Mouse (Mus musculus) limb, embryonic 13.5 days (tissue): Measurements from ENCODE around the gene Ring1. TPM values are rescaled to one million over a fixed set of nuclear protein-coding genes. Genes with fewer than 3 reads are reported as not detected.

Experiments used
- ATAC-seq: fragments of 200-750 bp; cut with Nextera tagmentation; 2 replicates; pipeline ENCODE4 v1.8.0; 2017; ENCODE audit warnings: low read depth, moderate number of reproducible peaks, moderate TSS enrichment; ENCODE audit not compliant: low FRiP score
- H3K27ac ChIP-seq: fragments of 300-500 bp; sonication (generic); 2 replicates; pipeline ENCODE4 v1.5.1; 2015; ENCODE audit warnings: inconsistent platforms, mild to moderate bottlenecking, moderate library complexity
- H3K27me3 ChIP-seq: fragments of 300-500 bp; sonication (generic); 2 replicates; pipeline ENCODE4 v1.6.1; 2015; ENCODE audit warnings: mild to moderate bottlenecking, inconsistent platforms
- H3K36me3 ChIP-seq: fragments of 300-500 bp; sonication (generic); 2 replicates; pipeline ENCODE4 v1.6.1; 2015; ENCODE audit warnings: inconsistent platforms, mild to moderate bottlenecking, moderate library complexity
- H3K4me1 ChIP-seq: fragments of 300-500 bp; sonication (generic); 2 replicates; pipeline ENCODE4 v1.6.1; 2015; ENCODE audit warnings: inconsistent platforms
- H3K4me2 ChIP-seq: fragments of 300-500 bp; sonication (generic); replicated peaks from 2 replicates; pipeline ENCODE4 v1.6.1; 2015; ENCODE audit warnings: inconsistent platforms, mild to moderate bottlenecking, moderate library complexity
- H3K4me3 ChIP-seq: fragments of 300-500 bp; sonication (generic); 2 replicates; pipeline ENCODE4 v1.5.1; 2015; ENCODE audit warnings: moderate library complexity, mild to moderate bottlenecking, inconsistent platforms
- H3K9ac ChIP-seq: fragments of 300-500 bp; sonication (generic); 2 replicates; pipeline ENCODE4 v1.6.1; 2015; ENCODE audit warnings: mild to moderate bottlenecking, inconsistent platforms
- H3K9me3 ChIP-seq: fragments of 300-500 bp; sonication (generic); 2 replicates; pipeline ENCODE4 v1.6.1; 2016; ENCODE audit warnings: inconsistent platforms
- WGBS: fragments of 180-500 bp; shearing (Covaris S2); methylation state at CpG from one replicate; pipeline ENCODE4 v1.1.7; 2015; 5-methylcytosine and 5-hydroxymethylcytosine counted together
- polyA plus RNA-seq: library from polyadenylated mRNA; unstranded; fragments of >200 nt; fragmentation: Nextera tagmentation; extraction: Ambion mirVana; gene quantifications from 2 replicates; pipeline ENCODE4 v1.2.1, GENCODE M21; 2015

Gene Ring1
- polyA plus RNA-seq, 1 experiment from 2014 or later = 19.1 TPM

- H3K27me3 ChIP-seq = peaks cover 28% of the 10 kb centered on the region
- no peak overlapping the region for H3K27ac ChIP-seq
- WGBS = 93% methylated on average over 9 of the region's 9 CpGs
- no peaks in the 10 kb centered on the region for H3K9me3 ChIP-seq
- no peak overlapping the region for H3K9ac ChIP-seq
- H3K4me1 ChIP-seq = peaks cover 46% of the 10 kb centered on the region
- no peak for ATAC-seq
- peaks cover 51% of the 10 kb centered on the region for H3K36me3 ChIP-seq
- no peak overlapping the region for H3K4me2 ChIP-seq
- no peak overlapping the region for H3K4me3 ChIP-seq
These were observed 11.0 kb upstream of the Ring1 start for GRCm38 (mm10) chr17:34035517-34035916.

GRCm38 (mm10) chr17:34034064-34034463 is 9.6 kb upstream of the Ring1 start:
- Histone ChIP-seq H3K36me3 (peaks cover 65% of the 10 kb centered on the region), H3K27ac (no peak overlapping the region), H3K4me1 (peaks cover 49% of the 10 kb centered on the region), H3K4me2 (no peak overlapping the region), H3K27me3 (peaks cover 18% of the 10 kb centered on the region), H3K4me3 (no peak overlapping the region), H3K9me3 (no peaks in the 10 kb centered on the region), H3K9ac (no peak overlapping the region)
- 83% methylated on average over 10 of the region's 10 CpGs for WGBS
- no peak for ATAC-seq

GRCm38 (mm10) chr17:34033441-34033840 is 9.0 kb upstream of the Ring1 start:
- H3K4me3 ChIP-seq = peak overlapping the region; percentile 85; the same call in 1 of the 2 replicates
- peaks cover 13% of the 10 kb centered on the region for H3K27me3 ChIP-seq
- 0 out of 2 replicates have a peak overlapping the region, but pooled peaks have one; percentile 1 for H3K27ac ChIP-seq
- peak overlapping the region; percentile 91 for H3K4me2 ChIP-seq
- no peaks in the 10 kb centered on the region for H3K9me3 ChIP-seq
- 94% methylated on average over 9 of the region's 9 CpGs for WGBS
- no peak for ATAC-seq
- H3K4me1 ChIP-seq = peaks cover 49% of the 10 kb centered on the region
- peak overlapping the region; percentile 91 for H3K9ac ChIP-seq
- H3K36me3 ChIP-seq = peaks cover 72% of the 10 kb centered on the region

GRCm38 (mm10) chr17:34032806-34033205 is 8.3 kb upstream of the Ring1 start:
- Histone ChIP-seq H3K36me3 (peaks cover 70% of the 10 kb centered on the region), H3K4me2 (peak overlapping the region; percentile 91), H3K9me3 (no peaks in the 10 kb centered on the region), H3K4me3 (peak overlapping the region; percentile 85), H3K27me3 (peaks cover 9% of the 10 kb centered on the region), H3K4me1 (peaks cover 48% of the 10 kb centered on the region), H3K9ac (peak overlapping the region; percentile 91), H3K27ac (peak overlapping the region; percentile 44; the same call in 1 of the 2 replicates)
- 59% methylated on average over 9 of the region's 9 CpGs for WGBS
- ATAC-seq = no peak

GRCm38 (mm10) chr17:34032174-34032632 is 7.7 kb upstream of the Ring1 start:
- peaks cover 64% of the 10 kb centered on the region for H3K36me3 ChIP-seq
- peaks cover 49% of the 10 kb centered on the region for H3K4me1 ChIP-seq
- H3K9ac ChIP-seq = peak overlapping the region; percentile 91
- no peak for ATAC-seq
- peak overlapping the region; percentile 95 for H3K27ac ChIP-seq
- peak overlapping the region; percentile 85 for H3K4me3 ChIP-seq
- no peaks in the 10 kb centered on the region for H3K9me3 ChIP-seq
- H3K27me3 ChIP-seq = peaks cover 2% of the 10 kb centered on the region
- WGBS = under 1% methylated on average over 41 of the region's 48 CpGs
- H3K4me2 ChIP-seq = peak overlapping the region; percentile 91

GRCm38 (mm10) chr17:34031465-34032173 is 7.1 kb upstream of the Ring1 start, which contains the start of the genes Slc39a7 and Rxrb:
Slc39a7 (minus strand) TSS chr17:34031682.
Rxrb (plus strand) TSS chr17:34031812.
- H3K27ac ChIP-seq = peak within 1 kb of the TSS; percentile 95
- peak within 1 kb of the TSS; percentile 85 for H3K4me3 ChIP-seq
- peaks cover 58% of the 10 kb centered on the region for H3K36me3 ChIP-seq
- no peaks in the 10 kb centered on the region for H3K9me3 ChIP-seq
- H3K4me2 ChIP-seq = peak within 1 kb of the TSS; percentile 97
- no peaks in the 10 kb centered on the region for H3K27me3 ChIP-seq
- peak; percentile 83 for ATAC-seq
- peaks cover 55% of the 10 kb centered on the region for H3K4me1 ChIP-seq
- WGBS = under 1% methylated on average over 74 of the region's 88 CpGs
- peak within 1 kb of the TSS; percentile 94 for H3K9ac ChIP-seq

GRCm38 (mm10) chr17:34030861-34031326 is 6.4 kb upstream of the Ring1 start:
- H3K9ac ChIP-seq = peak overlapping the region; percentile 94
- H3K9me3 ChIP-seq = no peaks in the 10 kb centered on the region
- peaks cover 51% of the 10 kb centered on the region for H3K36me3 ChIP-seq
- ATAC-seq = peak; percentile 1
- H3K27me3 ChIP-seq = no peaks in the 10 kb centered on the region
- H3K4me2 ChIP-seq = peak overlapping the region; percentile 97
- WGBS = 3% methylated on average over 20 of the region's 20 CpGs
- H3K27ac ChIP-seq = peak overlapping the region; percentile 95
- peak overlapping the region; percentile 85 for H3K4me3 ChIP-seq
- H3K4me1 ChIP-seq = peaks cover 62% of the 10 kb centered on the region

GRCm38 (mm10) chr17:34029890-34030595 is 5.6 kb upstream of the Ring1 start:
- no peaks in the 10 kb centered on the region for H3K27me3 ChIP-seq
- H3K9ac ChIP-seq = peak overlapping the region; percentile 94
- ATAC-seq = no peak
- WGBS = 81% methylated on average over 21 of the region's 21 CpGs
- H3K4me3 ChIP-seq = peak overlapping the region; percentile 85
- 0 out of 2 replicates have a peak overlapping the region, but pooled peaks have one; percentile 95 for H3K27ac ChIP-seq
- no peaks in the 10 kb centered on the region for H3K9me3 ChIP-seq
- peaks cover 42% of the 10 kb centered on the region for H3K36me3 ChIP-seq
- peaks cover 70% of the 10 kb centered on the region for H3K4me1 ChIP-seq
- peak overlapping the region; percentile 97 for H3K4me2 ChIP-seq

GRCm38 (mm10) chr17:34029150-34029889 is 4.8 kb upstream of the Ring1 start:
- H3K27ac ChIP-seq = no peak overlapping the region; the same call in 1 of the 2 replicates
- ATAC-seq = no peak
- H3K4me3 ChIP-seq = peak overlapping the region; percentile 85
- WGBS = 90% methylated on average over 18 of the region's 18 CpGs
- no peaks in the 10 kb centered on the region for H3K27me3 ChIP-seq
- peaks cover 37% of the 10 kb centered on the region for H3K36me3 ChIP-seq
- H3K4me2 ChIP-seq = peak overlapping the region; percentile 97
- H3K4me1 ChIP-seq = peaks cover 71% of the 10 kb centered on the region
- H3K9me3 ChIP-seq = no peaks in the 10 kb centered on the region
- peak overlapping the region; percentile 94 for H3K9ac ChIP-seq

GRCm38 (mm10) chr17:34028501-34029149 is 4.1 kb upstream of the Ring1 start:
- Histone ChIP-seq H3K4me1 (peaks cover 72% of the 10 kb centered on the region), H3K9ac (peak overlapping the region; percentile 19; the same call in 1 of the 2 replicates), H3K9me3 (no peaks in the 10 kb centered on the region), H3K36me3 (peaks cover 30% of the 10 kb centered on the region), H3K27ac (peak overlapping the region; percentile 61), H3K4me3 (peak overlapping the region; percentile 85), H3K4me2 (peak overlapping the region; percentile 97), H3K27me3 (no peaks in the 10 kb centered on the region)
- no peak for ATAC-seq
- WGBS = 74% methylated on average over 17 of the region's 17 CpGs

GRCm38 (mm10) chr17:34027656-34028223 is 3.3 kb upstream of the Ring1 start, which contains the start of gene H2-Ke6:
H2-Ke6 (minus strand) TSS chr17:34028060.
- Histone ChIP-seq H3K4me2 (peak within 1 kb of the TSS; percentile 97), H3K36me3 (peaks cover 33% of the 10 kb centered on the region), H3K9ac (peak within 1 kb of the TSS; percentile 68), H3K27ac (peak within 1 kb of the TSS; percentile 61), H3K4me1 (peaks cover 68% of the 10 kb centered on the region), H3K4me3 (peak within 1 kb of the TSS; percentile 85), H3K9me3 (no peaks in the 10 kb centered on the region), H3K27me3 (no peaks in the 10 kb centered on the region)
- peak; percentile 75 for ATAC-seq
- under 1% methylated on average over 49 of the region's 49 CpGs for WGBS
